Mouse (Mus musculus) lung, adult 2 months (tissue): Measurements from ENCODE around the gene Tbc1d9b.

Experiments
- CTCF ChIP-seq: fragments of 200-500 bp; IDR thresholded peaks from 2 replicates; pipeline ENCODE4 v1.5.1; 2011; ENCODE audit warnings: mild to moderate bottlenecking, low read length, control low read depth; ENCODE audit not compliant: insufficient read depth
- POLR2A ChIP-seq: fragments of 200-500 bp; IDR thresholded peaks from 2 replicates; pipeline ENCODE4 v1.6.1; 2011; ENCODE audit warnings: low read depth, mild to moderate bottlenecking, control low read depth, low read length, borderline replicate concordance; ENCODE audit errors: extremely low read depth

DNA sequence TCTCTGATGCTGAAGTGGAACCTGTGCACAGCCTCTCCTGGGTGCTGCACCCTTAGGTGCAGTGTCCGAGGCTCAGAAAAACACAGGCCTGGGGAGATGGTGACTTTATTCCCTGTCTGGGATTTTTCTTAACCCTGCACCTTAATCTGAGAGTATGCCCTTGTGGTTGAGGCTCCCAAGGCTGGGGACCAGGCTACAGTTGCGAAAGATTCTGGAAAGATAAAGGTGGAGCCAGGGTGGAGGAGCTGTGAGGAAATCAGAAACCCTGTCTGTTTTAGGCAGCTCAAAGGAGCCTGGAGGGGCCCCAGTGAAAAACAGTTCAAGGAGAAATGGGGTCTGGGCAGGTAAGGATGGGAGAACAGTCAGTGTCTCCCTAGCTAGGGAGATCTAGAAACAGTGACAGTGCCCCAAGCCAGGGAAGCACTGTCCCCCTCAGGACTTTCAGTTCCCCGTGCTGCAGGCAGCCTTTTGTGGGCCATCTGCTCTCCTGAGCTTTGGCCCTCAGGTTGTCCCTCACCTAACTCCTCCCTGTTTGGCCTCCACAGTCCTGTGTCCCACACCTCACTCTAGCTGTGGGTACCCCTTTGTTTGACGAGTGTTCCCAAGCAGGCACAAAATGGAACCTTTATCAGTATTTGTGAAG is 85.6 kb downstream of the Tbc1d9b start:
- TF ChIP-seq CTCF (no peak), POLR2A (no peak)
